Mouse (Mus musculus): Measurements from ENCODE around the gene 2210011C24Rik. TPM values are rescaled to one million over a fixed set of nuclear protein-coding genes. Genes with fewer than 3 reads are reported as not detected.

Gene 2210011C24Rik
- not detected for total RNA-seq (2023)

GRCm38 (mm10) chr8:84011705-84012498, at the start of gene 2210011C24Rik:
Gene 2210011C24Rik (minus strand): TSS chr8:84012171.

GRCm38 (mm10) chr8:84044900-84045299, 32.9 kb upstream of the 2210011C24Rik start, which contains the start of gene Rln3:
Gene Rln3 (minus strand): TSS chr8:84045000.

GRCm38 (mm10) chr8:84042066-84042947, 30.3 kb upstream of the 2210011C24Rik start, which contains the start of gene Il27ra:
Gene Il27ra (minus strand): TSS chr8:84042589.

GRCm38 (mm10) chr8:84021096-84021495, 9.1 kb upstream of the 2210011C24Rik start, which contains the start of gene Palm3:
Gene Palm3 (plus strand): TSS chr8:84021471.

GRCm38 (mm10) chr8:84001281-84002000, 10.5 kb downstream of the 2210011C24Rik start, which contains the start of gene 1700067K01Rik:
Gene 1700067K01Rik (plus strand): TSS chr8:84001502.

GRCm38 (mm10) chr8:83997511-83998141, 14.3 kb downstream of the 2210011C24Rik start, which contains the start of gene Samd1:
Gene Samd1 (plus strand): TSS chr8:83997672.

GRCm38 (mm10) chr8:83972150-83973120, 39.5 kb downstream of the 2210011C24Rik start, which contains the start of gene Prkaca:
Gene Prkaca (plus strand): TSS chr8:83972993.

Other genes starting within 250 kb of the 2210011C24Rik start
- 59.2 TPM for gene Adgrl1, start 112.1 kb downstream of the 2210011C24Rik start, total RNA-seq (2023)
- 0.53 TPM for gene Gm10644, start 57.0 kb downstream of the 2210011C24Rik start, total RNA-seq (2023)
- gene Asf1b, start 56.7 kb downstream of the 2210011C24Rik start, total RNA-seq (2023): 3.9 TPM
- 37.1 TPM for gene Prkaca, start 39.2 kb downstream of the 2210011C24Rik start, total RNA-seq (2023)
- gene Samd1, start 14.5 kb downstream of the 2210011C24Rik start, total RNA-seq (2023): 42.4 TPM
- gene 1700067K01Rik, start 10.7 kb downstream of the 2210011C24Rik start, total RNA-seq (2023): not detected
- gene Palm3, start 9.3 kb upstream of the 2210011C24Rik start, total RNA-seq (2023): not detected
- 187 TPM for gene Il27ra, start 30.4 kb upstream of the 2210011C24Rik start, total RNA-seq (2023)
- gene Rln3, start 32.8 kb upstream of the 2210011C24Rik start, total RNA-seq (2023): not detected
- gene Gm10643, start 53.0 kb upstream of the 2210011C24Rik start, total RNA-seq (2023): 2.9 TPM
- 113 TPM for gene Rfx1, start 54.7 kb upstream of the 2210011C24Rik start, total RNA-seq (2023)
- 63.6 TPM for gene Dcaf15, start 92.6 kb upstream of the 2210011C24Rik start, total RNA-seq (2023)
- 4.2 TPM for gene Podnl1, start 113.8 kb upstream of the 2210011C24Rik start, total RNA-seq (2023)
- gene Cc2d1a, start 135.8 kb upstream of the 2210011C24Rik start, total RNA-seq (2023): 30.3 TPM
- 2.7 TPM for gene 4930432K21Rik, start 135.9 kb upstream of the 2210011C24Rik start, total RNA-seq (2023)
- not detected for gene Nanos3, start 173.0 kb upstream of the 2210011C24Rik start, total RNA-seq (2023)
- gene Zswim4, start 224.9 kb upstream of the 2210011C24Rik start, total RNA-seq (2023): 36.1 TPM
- gene D8Ertd738e, start 237.5 kb upstream of the 2210011C24Rik start, total RNA-seq (2023): 193 TPM
- 31.7 TPM for gene Mri1, start 245.2 kb upstream of the 2210011C24Rik start, total RNA-seq (2023)